Mouse (Mus musculus): ENCODE data around the gene Tmem205.

- TF ChIP-seq POLR2A (IDR thresholded peaks at IDR 0.05; ENCODE audit: insufficient read depth, low read depth, low read length) (peak; percentile 57; the same call in 1 of the 2 replicates), CTCF (IDR thresholded peaks at IDR 0.05) (peak; percentile 69)
Measured at GRCm38 (mm10) chr9:21901223-21901820, 26.0 kb downstream of the Tmem205 start.
